Mouse (Mus musculus): Measurements from ENCODE around the gene Fbxl17. TPM values are rescaled to one million over a fixed set of nuclear protein-coding genes. Genes with fewer than 3 reads are reported as not detected.

Fbxl17 gene
- polyA plus RNA-seq, 1 experiment from 2014 or later, result 17.4 TPM

DNA sequence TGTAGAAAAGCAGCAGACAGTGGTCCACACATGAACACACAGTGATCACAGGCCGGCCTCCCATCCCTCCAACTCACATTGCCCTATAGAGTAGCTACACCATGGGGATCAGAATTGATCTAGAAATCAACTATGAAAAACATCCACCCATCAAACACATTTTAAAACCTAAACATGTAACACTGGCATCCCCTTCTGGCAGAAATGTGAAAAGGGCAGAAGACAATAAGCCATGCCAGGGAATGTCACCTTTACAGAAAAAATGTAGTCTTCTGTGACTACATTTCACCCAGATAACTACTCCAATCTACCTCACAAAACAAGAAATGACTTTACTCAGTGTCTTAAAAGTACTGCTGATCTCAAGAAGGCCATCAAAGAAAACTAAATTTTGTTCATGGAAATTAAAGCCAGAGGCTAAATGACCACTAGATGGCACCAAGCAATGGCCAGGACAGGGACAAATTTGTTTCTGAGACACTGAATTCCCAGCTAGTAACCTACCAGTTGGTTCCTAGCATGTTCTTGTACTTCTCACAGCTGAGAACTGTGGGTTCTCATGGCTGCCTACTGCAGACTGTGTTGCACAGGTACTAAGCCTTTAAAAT, 85.7 kb downstream of the Fbxl17 start:
- Histone ChIP-seq H3K27ac (replicated peaks in 1 of 2; ENCODE audit: control insufficient read depth in 1 of 2, insufficient read depth in 1 of 2, low read depth in 2 of 2, low read length in 2 of 2) (no peak overlapping the region), H3K4me1 (ENCODE audit: control insufficient read depth in 2 of 2, insufficient read depth in 2 of 2, low read length in 2 of 2) (no peaks in the 10 kb centered on the region), H3K9me3 (ENCODE audit: control insufficient read depth, low read length) (peaks cover 3% of the 10 kb centered on the region; the same call in 1 of the 2 replicates), H3K9ac (ENCODE audit: low read length) (no peak overlapping the region), H3K27me3 (ENCODE audit: control insufficient read depth, insufficient read depth, low read length) (no peaks in the 10 kb centered on the region), H3K36me3 (ENCODE audit: control insufficient read depth, insufficient read depth, low read length) (no peaks in the 10 kb centered on the region), H3K4me2 (ENCODE audit: low read length) (no peak overlapping the region), H3K4me3 (ENCODE audit: control insufficient read depth in 1 of 2, insufficient read depth in 1 of 2, low read depth in 1 of 2, low read length in 2 of 2) (no peak overlapping the region)
- 85% methylated on average over 1 of the region's 1 CpGs for WGBS
- no peak for ATAC-seq (ENCODE audit: insufficient number of reproducible peaks, insufficient read depth, low FRiP score, low read depth)

DNA sequence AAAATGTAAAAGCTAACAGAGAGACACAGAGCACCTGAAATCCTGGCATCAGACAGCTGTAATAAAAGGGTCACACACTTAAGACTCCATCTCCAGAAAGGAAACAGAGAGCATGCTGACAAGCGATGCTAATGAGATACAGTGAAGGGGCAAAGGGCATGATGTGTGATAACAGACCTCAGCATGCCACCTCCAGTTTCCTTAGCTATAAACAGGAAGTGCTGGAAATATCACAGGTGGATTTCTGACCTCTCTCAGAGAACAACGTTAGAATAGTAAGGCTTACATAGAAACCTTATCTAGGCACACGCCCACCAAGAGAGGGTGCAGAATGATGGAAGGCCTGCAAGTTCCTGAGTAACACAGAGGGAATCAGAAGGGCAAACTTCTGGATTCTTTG, 88.3 kb downstream of the Fbxl17 start:
- Histone ChIP-seq H3K9ac (ENCODE audit: low read length) (no peak overlapping the region), H3K4me1 (ENCODE audit: control insufficient read depth in 2 of 2, insufficient read depth in 2 of 2, low read length in 2 of 2) (peaks cover 0 to under 1% of the 10 kb centered on the region in 2 experiments; a peak in 2 of 4 replicates), H3K27ac (replicated peaks in 1 of 2; ENCODE audit: control insufficient read depth in 1 of 2, insufficient read depth in 1 of 2, low read depth in 2 of 2, low read length in 2 of 2) (no peak overlapping the region), H3K4me2 (ENCODE audit: low read length) (no peak overlapping the region), H3K4me3 (ENCODE audit: control insufficient read depth in 1 of 2, insufficient read depth in 1 of 2, low read depth in 1 of 2, low read length in 2 of 2) (no peak overlapping the region), H3K36me3 (ENCODE audit: control insufficient read depth, insufficient read depth, low read length) (no peaks in the 10 kb centered on the region), H3K27me3 (ENCODE audit: control insufficient read depth, insufficient read depth, low read length) (no peaks in the 10 kb centered on the region), H3K9me3 (ENCODE audit: control insufficient read depth, low read length) (peaks cover 3% of the 10 kb centered on the region; the same call in 1 of the 2 replicates)
- WGBS, result 30% methylated on average over 3 of the region's 3 CpGs
- ATAC-seq (ENCODE audit: insufficient number of reproducible peaks, insufficient read depth, low FRiP score, low read depth), result no peak

DNA sequence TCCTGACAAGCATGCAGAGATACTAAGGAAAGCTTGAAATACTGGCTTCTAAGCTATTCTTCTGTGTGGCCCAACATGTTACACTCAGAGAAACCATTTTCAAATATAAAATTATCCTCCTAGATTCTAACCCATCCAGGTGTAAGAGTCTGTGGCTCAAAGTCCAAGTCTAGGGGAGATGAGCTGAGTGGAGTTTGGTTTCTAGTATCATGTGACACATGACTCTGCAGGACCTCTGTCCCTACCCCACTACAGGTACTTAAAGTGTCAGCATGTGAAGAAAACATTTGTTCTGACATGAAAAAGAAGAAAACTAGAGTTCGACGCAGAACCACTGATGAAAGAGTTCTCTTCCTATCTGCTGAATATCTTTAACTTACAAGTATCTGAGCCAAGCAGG, 89.7 kb downstream of the Fbxl17 start:
- Histone ChIP-seq H3K9ac (ENCODE audit: low read length) (no peak overlapping the region), H3K27me3 (ENCODE audit: control insufficient read depth, insufficient read depth, low read length) (no peaks in the 10 kb centered on the region), H3K4me2 (ENCODE audit: low read length) (no peak overlapping the region), H3K4me1 (ENCODE audit: control insufficient read depth in 2 of 2, insufficient read depth in 2 of 2, low read length in 2 of 2) (peaks cover 0 to 14% of the 10 kb centered on the region in 2 experiments; a peak in 3 of 4 replicates), H3K36me3 (ENCODE audit: control insufficient read depth, insufficient read depth, low read length) (no peaks in the 10 kb centered on the region), H3K27ac (replicated peaks in 1 of 2; ENCODE audit: control insufficient read depth in 1 of 2, insufficient read depth in 1 of 2, low read depth in 2 of 2, low read length in 2 of 2) (no peak overlapping the region), H3K4me3 (ENCODE audit: control insufficient read depth in 1 of 2, insufficient read depth in 1 of 2, low read depth in 1 of 2, low read length in 2 of 2) (no peak overlapping the region), H3K9me3 (ENCODE audit: control insufficient read depth, low read length) (peaks cover 3% of the 10 kb centered on the region; the same call in 1 of the 2 replicates)
- no peak for ATAC-seq (ENCODE audit: insufficient number of reproducible peaks, insufficient read depth, low FRiP score, low read depth)
- 90% methylated on average over 2 of the region's 2 CpGs for WGBS

DNA sequence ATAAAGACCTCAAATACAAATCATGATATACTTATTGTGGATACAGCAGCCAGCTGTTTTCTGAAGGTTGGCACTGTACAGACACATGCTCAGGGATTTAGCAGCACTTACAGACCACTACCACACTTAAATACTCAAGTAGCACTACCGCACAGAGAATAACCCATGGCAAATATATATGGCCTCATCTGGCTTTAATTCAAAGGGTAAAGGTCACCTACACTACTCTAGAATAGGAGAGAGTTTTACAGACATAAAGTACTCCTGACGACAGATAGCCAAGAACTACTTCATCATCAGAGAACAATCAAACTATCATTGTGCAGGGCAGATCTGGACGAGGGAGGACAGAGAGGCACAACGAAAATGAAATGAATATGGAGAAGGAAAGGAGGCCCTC, 93.9 kb downstream of the Fbxl17 start:
- no peak overlapping the region for H3K27ac ChIP-seq (replicated peaks in 1 of 2; ENCODE audit: control insufficient read depth in 1 of 2, insufficient read depth in 1 of 2, low read depth in 2 of 2, low read length in 2 of 2)
- no peak overlapping the region for H3K4me3 ChIP-seq (ENCODE audit: control insufficient read depth in 1 of 2, insufficient read depth in 1 of 2, low read depth in 1 of 2, low read length in 2 of 2)
- no peaks in the 10 kb centered on the region for H3K27me3 ChIP-seq (ENCODE audit: control insufficient read depth, insufficient read depth, low read length)
- no peak overlapping the region for H3K9ac ChIP-seq (ENCODE audit: low read length)
- H3K4me2 ChIP-seq (ENCODE audit: low read length), result no peak overlapping the region
- H3K4me1 ChIP-seq (ENCODE audit: control insufficient read depth in 2 of 2, insufficient read depth in 2 of 2, low read length in 2 of 2), result peaks cover 3 to 21% of the 10 kb centered on the region in 2 experiments; a peak in 3 of 4 replicates
- no peaks in the 10 kb centered on the region for H3K36me3 ChIP-seq (ENCODE audit: control insufficient read depth, insufficient read depth, low read length)
- no peaks in the 10 kb centered on the region for H3K9me3 ChIP-seq (ENCODE audit: control insufficient read depth, low read length)
- ATAC-seq (ENCODE audit: insufficient number of reproducible peaks, insufficient read depth, low FRiP score, low read depth), result no peak
- WGBS, result 48% methylated on average over 4 of the region's 4 CpGs

DNA sequence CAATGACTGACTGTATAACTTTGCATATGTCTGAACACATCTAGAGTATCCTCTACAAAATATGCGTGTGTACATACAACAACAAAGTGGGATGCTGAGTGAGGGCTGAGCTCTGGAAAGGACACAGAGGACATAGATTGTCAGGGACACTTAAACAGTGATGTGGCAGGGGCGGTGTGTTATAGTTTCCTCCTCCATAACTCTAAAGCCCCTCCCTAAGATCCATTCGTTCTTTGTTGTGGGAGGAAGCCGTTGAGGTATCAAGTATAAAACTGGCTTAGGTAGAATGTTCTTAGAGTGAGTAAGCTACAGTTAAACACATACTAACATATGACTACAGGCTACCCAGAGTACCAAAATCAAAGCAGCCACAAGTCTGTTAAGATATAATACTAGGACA, 94.3 kb downstream of the Fbxl17 start:
- WGBS, result 56% methylated on average over 4 of the region's 4 CpGs
- peaks cover 3 to 21% of the 10 kb centered on the region in 2 experiments; a peak in 3 of 4 replicates for H3K4me1 ChIP-seq (ENCODE audit: control insufficient read depth in 2 of 2, insufficient read depth in 2 of 2, low read length in 2 of 2)
- H3K27ac ChIP-seq (replicated peaks in 1 of 2; ENCODE audit: control insufficient read depth in 1 of 2, insufficient read depth in 1 of 2, low read depth in 2 of 2, low read length in 2 of 2), result no peak overlapping the region
- no peaks in the 10 kb centered on the region for H3K36me3 ChIP-seq (ENCODE audit: control insufficient read depth, insufficient read depth, low read length)
- no peak overlapping the region for H3K4me2 ChIP-seq (ENCODE audit: low read length)
- ATAC-seq (ENCODE audit: insufficient number of reproducible peaks, insufficient read depth, low FRiP score, low read depth), result no peak
- H3K4me3 ChIP-seq (ENCODE audit: control insufficient read depth in 1 of 2, insufficient read depth in 1 of 2, low read depth in 1 of 2, low read length in 2 of 2), result no peak overlapping the region
- no peaks in the 10 kb centered on the region for H3K27me3 ChIP-seq (ENCODE audit: control insufficient read depth, insufficient read depth, low read length)
- H3K9me3 ChIP-seq (ENCODE audit: control insufficient read depth, low read length), result no peaks in the 10 kb centered on the region
- no peak overlapping the region for H3K9ac ChIP-seq (ENCODE audit: low read length)

DNA sequence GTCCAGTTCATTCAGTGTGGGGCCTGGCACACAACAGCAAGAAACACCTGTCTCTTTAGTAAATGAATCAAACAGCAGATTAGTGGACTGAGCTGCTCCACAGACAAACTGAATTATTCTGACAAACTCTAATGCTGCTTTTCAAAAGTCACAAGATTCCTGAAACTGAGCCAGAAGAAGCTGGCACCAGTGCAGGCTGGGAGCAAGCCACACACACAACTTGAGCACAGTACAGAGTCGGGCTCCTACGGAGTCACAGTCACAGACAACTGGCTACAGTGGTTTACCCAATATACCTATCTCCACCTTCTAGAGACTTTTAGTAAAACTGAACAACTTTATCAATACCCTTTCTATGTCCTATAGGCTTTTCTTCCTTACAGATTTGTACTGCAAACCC, 94.8 kb downstream of the Fbxl17 start:
- H3K4me3 ChIP-seq (ENCODE audit: control insufficient read depth in 1 of 2, insufficient read depth in 1 of 2, low read depth in 1 of 2, low read length in 2 of 2), result no peak overlapping the region
- no peak; the same call in 1 of the 2 replicates for ATAC-seq (ENCODE audit: insufficient number of reproducible peaks, insufficient read depth, low FRiP score, low read depth)
- no peak overlapping the region for H3K9ac ChIP-seq (ENCODE audit: low read length)
- no peaks in the 10 kb centered on the region for H3K27me3 ChIP-seq (ENCODE audit: control insufficient read depth, insufficient read depth, low read length)
- WGBS, result 66% methylated on average over 2 of the region's 2 CpGs
- no peak overlapping the region for H3K27ac ChIP-seq (replicated peaks in 1 of 2; ENCODE audit: control insufficient read depth in 1 of 2, insufficient read depth in 1 of 2, low read depth in 2 of 2, low read length in 2 of 2)
- no peaks in the 10 kb centered on the region for H3K36me3 ChIP-seq (ENCODE audit: control insufficient read depth, insufficient read depth, low read length)
- peaks cover 3 to 21% of the 10 kb centered on the region in 2 experiments; a peak in 3 of 4 replicates for H3K4me1 ChIP-seq (ENCODE audit: control insufficient read depth in 2 of 2, insufficient read depth in 2 of 2, low read length in 2 of 2)
- H3K9me3 ChIP-seq (ENCODE audit: control insufficient read depth, low read length), result no peaks in the 10 kb centered on the region
- no peak overlapping the region for H3K4me2 ChIP-seq (ENCODE audit: low read length)

DNA sequence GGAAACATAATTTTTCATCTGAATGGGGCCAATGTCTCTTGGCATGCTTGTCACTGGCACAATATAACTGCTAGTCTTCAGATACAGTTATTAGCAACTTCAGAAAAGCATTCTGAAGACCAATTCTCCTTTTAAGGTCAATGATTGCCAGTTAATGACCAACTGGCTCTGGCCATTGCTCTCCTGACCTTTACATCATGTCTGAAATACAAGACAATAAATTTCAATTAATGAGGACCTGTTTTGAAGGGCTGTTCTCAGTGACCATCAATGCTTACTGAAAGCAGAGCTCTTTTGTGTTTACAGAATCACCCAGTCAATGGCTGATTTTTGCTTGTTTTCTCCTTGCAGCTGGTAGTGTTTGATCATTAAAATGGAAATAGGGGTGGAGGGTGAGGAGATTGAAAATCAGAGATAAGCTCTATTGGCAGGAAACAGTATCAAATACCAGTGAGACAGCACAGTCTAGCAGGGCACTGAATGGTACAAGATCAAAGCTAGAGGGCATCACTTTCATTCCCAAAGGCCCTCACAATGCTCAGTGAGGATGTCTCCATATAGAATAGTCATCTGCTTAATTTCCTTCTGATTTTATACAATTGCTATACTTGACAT, 95.9 kb downstream of the Fbxl17 start:
- Histone ChIP-seq H3K4me2 (ENCODE audit: low read length) (no peak overlapping the region), H3K9ac (ENCODE audit: low read length) (no peak overlapping the region), H3K4me3 (ENCODE audit: control insufficient read depth in 1 of 2, insufficient read depth in 1 of 2, low read depth in 1 of 2, low read length in 2 of 2) (no peak overlapping the region), H3K9me3 (ENCODE audit: control insufficient read depth, low read length) (no peaks in the 10 kb centered on the region), H3K27ac (replicated peaks in 1 of 2; ENCODE audit: control insufficient read depth in 1 of 2, insufficient read depth in 1 of 2, low read depth in 2 of 2, low read length in 2 of 2) (no peak overlapping the region), H3K27me3 (ENCODE audit: control insufficient read depth, insufficient read depth, low read length) (no peaks in the 10 kb centered on the region), H3K36me3 (ENCODE audit: control insufficient read depth, insufficient read depth, low read length) (no peaks in the 10 kb centered on the region), H3K4me1 (ENCODE audit: control insufficient read depth in 2 of 2, insufficient read depth in 2 of 2, low read length in 2 of 2) (peaks cover 3 to 21% of the 10 kb centered on the region in 2 experiments; a peak in 3 of 4 replicates)
- ATAC-seq (ENCODE audit: insufficient number of reproducible peaks, insufficient read depth, low FRiP score, low read depth), result no peak

Measured in heart, embryonic 14.5 days (tissue).